Mouse (Mus musculus) erythroblast, embryonic 14.5 days (primary cell): ENCODE measurements around the gene Rsrc1. TPM values are rescaled to one million over a fixed set of nuclear protein-coding genes. Genes with fewer than 3 reads are reported as not detected.

Experiments
- H3K27me3 ChIP-seq: 2 replicates; pipeline ENCODE4 v1.6.1; 2012; ENCODE audit warnings: inconsistent platforms; ENCODE audit not compliant: control insufficient read depth
- H3K36me3 ChIP-seq: 2 replicates; pipeline ENCODE4 v1.6.1; 2012; ENCODE audit warnings: mild to moderate bottlenecking, inconsistent platforms; ENCODE audit not compliant: control insufficient read depth
- H3K4me1 ChIP-seq: 2 replicates; pipeline ENCODE4 v1.6.1; 2012; ENCODE audit warnings: inconsistent platforms; ENCODE audit not compliant: control insufficient read depth
- H3K4me3 ChIP-seq: replicated peaks from 2 replicates; pipeline ENCODE3; 2012; ENCODE audit warnings: moderate library complexity, mild to moderate bottlenecking, inconsistent platforms
- H3K9me3 ChIP-seq: 2 replicates; pipeline ENCODE4 v1.6.1; 2012; ENCODE audit warnings: low read length, inconsistent platforms, mixed read lengths; ENCODE audit not compliant: control insufficient read depth
- GATA1 ChIP-seq: IDR thresholded peaks from 2 replicates; pipeline ENCODE4 v1.6.1; 2012; ENCODE audit warnings: low read length, inconsistent platforms, mixed read lengths
- TAL1 ChIP-seq: IDR thresholded peaks from 3 replicates; pipeline ENCODE4 v1.6.1; 2012; ENCODE audit warnings: low read length, inconsistent platforms, mixed read lengths
- polyA plus RNA-seq: library from polyadenylated mRNA; stranded (reverse); fragments of >175 nt; gene quantifications from 2 replicates; pipeline ENCODE4 v1.2.3, GENCODE M21; 2012

Rsrc1 gene
- polyA plus RNA-seq, 1 experiment: 0.43 TPM

DNA sequence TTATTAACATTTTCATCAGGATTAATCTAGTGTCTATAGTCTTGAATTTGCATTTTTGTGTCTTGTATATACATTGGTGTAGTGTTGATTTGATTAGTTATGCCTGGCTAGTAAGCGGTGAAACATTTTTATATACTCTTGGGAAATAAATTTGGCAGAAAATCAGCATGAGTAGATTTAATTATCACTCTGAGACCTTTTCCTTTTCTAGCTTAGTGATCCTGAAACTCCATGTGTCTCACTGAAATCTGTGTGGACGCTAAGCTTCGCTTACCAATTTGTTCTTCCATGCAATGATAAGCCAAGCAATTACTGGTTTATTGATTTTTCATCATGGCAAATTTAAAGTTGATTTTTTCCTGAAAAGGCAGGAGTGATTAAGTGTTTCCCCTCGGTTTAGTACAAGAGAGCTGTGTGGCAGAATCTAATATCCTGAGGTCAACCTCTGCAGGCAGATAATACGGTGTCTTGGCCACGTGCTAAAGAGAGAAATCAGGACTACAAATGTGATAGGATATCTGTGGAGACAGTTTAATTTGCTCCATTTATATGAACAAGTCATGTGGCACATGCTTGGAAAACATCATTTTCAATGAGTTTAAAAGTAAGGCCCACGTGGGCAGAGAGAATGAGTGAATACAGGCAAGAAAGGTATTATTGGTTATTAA, 328.6 kb downstream of the Rsrc1 start:
- H3K4me3 ChIP-seq: no peak overlapping the region
- TF ChIP-seq GATA1 (no peak), TAL1 (no peak)
- no peaks in the 10 kb centered on the region for H3K36me3 ChIP-seq
- H3K27me3 ChIP-seq: no peaks in the 10 kb centered on the region
- H3K4me1 ChIP-seq: no peaks in the 10 kb centered on the region
- H3K9me3 ChIP-seq: no peaks in the 10 kb centered on the region

DNA sequence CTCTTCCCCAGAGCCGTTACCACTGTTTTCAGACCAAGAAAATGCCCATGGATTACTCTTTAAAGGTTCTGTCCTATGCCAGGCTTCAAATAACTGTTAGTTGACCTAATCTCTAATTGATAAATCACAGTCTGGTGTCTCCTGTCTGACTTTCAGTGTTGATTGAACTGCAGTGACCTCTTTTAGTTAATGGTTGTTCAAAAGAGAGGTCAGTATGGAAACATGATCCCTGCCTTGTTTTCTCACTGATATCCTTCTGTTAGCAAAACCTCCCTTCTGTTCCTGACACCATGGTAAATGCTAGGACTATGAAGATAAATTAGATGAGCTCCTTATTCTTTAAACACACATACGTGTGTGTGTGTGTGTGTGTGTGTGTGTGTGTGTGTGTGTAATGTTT, 330.2 kb downstream of the Rsrc1 start:
- H3K36me3 ChIP-seq: no peaks in the 10 kb centered on the region
- no peaks in the 10 kb centered on the region for H3K9me3 ChIP-seq
- TF ChIP-seq GATA1 (no peak), TAL1 (no peak)
- H3K27me3 ChIP-seq: no peaks in the 10 kb centered on the region
- H3K4me3 ChIP-seq: no peak overlapping the region
- no peaks in the 10 kb centered on the region for H3K4me1 ChIP-seq

- H3K9me3 ChIP-seq: no peaks in the 10 kb centered on the region
- no peaks in the 10 kb centered on the region for H3K36me3 ChIP-seq
- H3K4me3 ChIP-seq: no peak overlapping the region
- no peaks in the 10 kb centered on the region for H3K4me1 ChIP-seq
- H3K27me3 ChIP-seq: no peaks in the 10 kb centered on the region
- TF ChIP-seq GATA1: no peak
- TF ChIP-seq TAL1: no peak
Measured at GRCm38 (mm10) chr3:67322422-67322821, 341.2 kb downstream of the Rsrc1 start.

- Histone ChIP-seq H3K9me3 (no peaks in the 10 kb centered on the region), H3K36me3 (no peaks in the 10 kb centered on the region), H3K27me3 (no peaks in the 10 kb centered on the region), H3K4me1 (no peaks in the 10 kb centered on the region), H3K4me3 (no peak overlapping the region)
- no peak for TF ChIP-seq TAL1
- no peak for TF ChIP-seq GATA1
Measured at GRCm38 (mm10) chr3:67339558-67339957, 358.4 kb downstream of the Rsrc1 start.

DNA sequence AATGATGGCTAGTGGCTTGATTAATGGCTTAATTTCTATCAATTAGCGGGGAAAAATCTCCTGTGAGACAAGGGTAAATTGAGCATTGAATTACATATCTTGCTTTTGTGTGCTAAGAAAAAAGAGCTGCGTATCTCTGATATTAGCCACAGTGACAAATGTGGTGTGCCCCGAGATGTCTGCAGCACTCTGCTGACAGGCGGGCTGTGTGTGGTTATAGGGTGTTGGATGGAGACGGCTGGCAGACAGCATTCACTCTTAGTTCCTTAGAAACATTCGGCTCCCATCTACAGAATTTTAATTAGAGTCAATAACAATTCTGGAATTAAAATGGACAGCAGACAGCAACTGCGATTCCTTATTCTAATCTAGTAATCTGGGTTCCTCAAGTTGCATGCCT, 359.7 kb downstream of the Rsrc1 start:
- H3K36me3 ChIP-seq: no peaks in the 10 kb centered on the region
- no peak overlapping the region for H3K4me3 ChIP-seq
- TF ChIP-seq GATA1 (no peak), TAL1 (no peak)
- H3K27me3 ChIP-seq: no peaks in the 10 kb centered on the region
- H3K4me1 ChIP-seq: no peaks in the 10 kb centered on the region
- H3K9me3 ChIP-seq: no peaks in the 10 kb centered on the region

DNA sequence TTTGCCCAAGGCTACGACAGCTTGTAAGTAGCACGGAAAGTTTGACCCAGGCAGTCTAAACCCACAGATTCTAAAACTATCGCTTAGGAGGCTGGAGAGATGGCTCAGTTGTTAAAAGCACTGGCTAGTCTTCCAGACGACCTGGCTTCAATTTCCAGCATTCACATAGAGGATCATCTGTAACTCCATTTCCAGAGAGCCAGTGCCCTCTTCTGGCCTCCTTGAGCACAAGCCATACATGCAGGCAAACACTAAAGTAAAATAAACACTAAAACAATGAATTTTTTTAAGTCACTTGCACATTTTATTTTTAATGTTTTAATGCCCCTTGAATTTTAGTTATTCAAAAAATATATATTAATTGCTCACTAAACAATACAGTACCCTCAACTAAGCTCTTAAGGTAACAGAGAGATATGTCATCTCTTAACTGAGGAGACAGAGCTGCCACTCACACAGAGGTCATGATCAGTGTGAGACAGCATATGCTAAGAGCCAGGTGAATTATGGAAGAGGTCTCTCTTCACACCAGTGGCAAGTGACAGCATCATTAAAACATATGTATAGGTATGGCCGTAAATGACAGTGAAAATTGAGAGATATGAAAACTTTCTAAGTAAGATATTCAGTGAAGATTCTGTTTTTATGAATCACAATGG, 361.9 kb downstream of the Rsrc1 start:
- no peaks in the 10 kb centered on the region for H3K36me3 ChIP-seq
- TF ChIP-seq TAL1 (no peak), GATA1 (no peak)
- no peak overlapping the region for H3K4me3 ChIP-seq
- no peaks in the 10 kb centered on the region for H3K27me3 ChIP-seq
- no peaks in the 10 kb centered on the region for H3K4me1 ChIP-seq
- no peaks in the 10 kb centered on the region for H3K9me3 ChIP-seq

DNA sequence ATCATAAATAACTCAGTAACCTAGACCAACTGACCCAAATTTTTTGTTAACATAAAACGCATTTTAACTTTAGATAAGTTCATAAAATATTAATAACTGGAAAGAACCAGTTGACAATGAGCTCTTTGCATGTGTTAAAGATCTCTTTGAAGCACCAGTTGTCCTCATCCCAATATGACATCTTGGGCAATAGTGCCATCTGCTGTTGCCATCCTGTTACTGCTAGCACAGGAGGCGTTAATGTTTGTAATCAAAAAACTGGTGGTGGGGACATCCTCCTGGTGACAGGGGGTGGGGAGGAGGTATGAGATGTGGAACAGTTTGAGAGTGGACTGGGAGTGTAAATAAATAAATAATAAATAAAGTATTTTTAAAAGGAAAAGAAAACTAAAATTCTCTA, 363.4 kb downstream of the Rsrc1 start:
- H3K4me3 ChIP-seq: no peak overlapping the region
- H3K27me3 ChIP-seq: no peaks in the 10 kb centered on the region
- TF ChIP-seq GATA1: no peak
- no peak for TF ChIP-seq TAL1
- H3K9me3 ChIP-seq: no peaks in the 10 kb centered on the region
- no peaks in the 10 kb centered on the region for H3K36me3 ChIP-seq
- no peaks in the 10 kb centered on the region for H3K4me1 ChIP-seq

- TF ChIP-seq TAL1 (no peak), GATA1 (no peak)
- Histone ChIP-seq H3K4me3 (no peak overlapping the region), H3K27me3 (no peaks in the 10 kb centered on the region), H3K9me3 (no peaks in the 10 kb centered on the region), H3K36me3 (no peaks in the 10 kb centered on the region), H3K4me1 (no peaks in the 10 kb centered on the region)
Measured at GRCm38 (mm10) chr3:67346674-67347073, 365.5 kb downstream of the Rsrc1 start.

DNA sequence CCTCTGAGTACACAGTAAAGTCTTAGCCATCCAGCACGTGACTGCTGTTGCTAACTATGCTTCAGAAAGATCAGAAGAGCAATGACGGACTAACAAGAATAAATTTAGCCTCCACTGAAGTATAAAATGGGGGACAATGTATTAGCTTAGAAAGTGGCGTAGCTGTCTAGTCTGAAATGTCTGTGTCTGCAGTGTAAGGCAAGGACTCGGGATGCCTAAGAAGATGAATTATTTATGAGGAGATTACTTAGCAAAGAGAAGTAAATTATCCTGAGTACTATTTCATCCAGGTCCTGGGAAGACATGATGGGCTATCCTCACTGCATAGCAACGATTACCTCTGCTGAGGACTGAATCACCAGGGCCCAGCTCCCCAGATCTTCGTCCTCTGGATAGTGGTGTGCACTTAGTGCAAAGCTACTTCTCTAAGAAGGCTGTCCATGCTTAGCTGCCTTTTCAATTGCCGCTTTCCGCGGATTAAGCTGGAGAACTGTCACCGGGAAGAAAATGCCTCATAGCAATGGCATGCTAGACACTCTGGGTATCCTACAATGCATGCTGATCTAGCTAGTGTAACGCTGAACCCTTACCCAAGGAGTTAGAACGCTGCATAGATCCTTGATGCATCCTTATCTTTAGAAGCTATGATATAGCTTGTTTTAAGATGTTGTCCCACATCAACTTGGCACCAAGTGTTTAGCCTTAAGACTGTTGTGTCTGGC, 370.4 kb downstream of the Rsrc1 start:
- Histone ChIP-seq H3K27me3 (no peaks in the 10 kb centered on the region), H3K4me3 (no peak overlapping the region)
- TF ChIP-seq TAL1 (no peak), GATA1 (no peak)

More for the DNA sequence above, 370.4 kb downstream of the Rsrc1 start:
- no peaks in the 10 kb centered on the region; the same call in 1 of the 2 replicates for H3K36me3 ChIP-seq
- H3K9me3 ChIP-seq: no peaks in the 10 kb centered on the region
- no peaks in the 10 kb centered on the region for H3K4me1 ChIP-seq
